Mouse (Mus musculus): ENCODE measurements around the gene Plxna3. TPM values are rescaled to one million over a fixed set of nuclear protein-coding genes. Genes with fewer than 3 reads are reported as not detected.
A peak's percentile ranks its signal among the peaks of the same experiment; 100 is the strongest.
"Not testable (repeated sequence)": the region's sequence is repeated elsewhere in the genome, so short reads cannot be mapped to it uniquely, and the experiment has no call there.

The Plxna3 gene
- polyA plus RNA-seq, 1 experiment from 2014 or later = 87.4 TPM

GRCm38 (mm10) chrX:74299721-74300120 lies 29.1 kb upstream of the Plxna3 start:
- no peak for ATAC-seq
- Histone ChIP-seq H3K27me3 (replicated peaks; ENCODE audit: control insufficient read depth, insufficient read depth, low read length) (no peaks in the 10 kb centered on the region), H3K36me3 (ENCODE audit: control insufficient read depth, insufficient read depth) (peaks cover 3% of the 10 kb centered on the region; the same call in 1 of the 2 replicates), H3K4me1 (replicated peaks; ENCODE audit: control insufficient read depth, insufficient read depth, low read length) (peaks cover 12% of the 10 kb centered on the region), H3K4me3 (replicated peaks; ENCODE audit: low read length) (no peak overlapping the region), H3K27ac (ENCODE audit: low read length) (no peak overlapping the region), H3K4me2 (ENCODE audit: low read length) (no peak overlapping the region), H3K9me3 (ENCODE audit: control insufficient read depth, low read length) (no peaks in the 10 kb centered on the region), H3K9ac (replicated peaks; ENCODE audit: low read depth, low read length) (no peak overlapping the region)
- 86% methylated on average over 3 of the region's 3 CpGs for WGBS

- 18% methylated on average over 41 of the region's 41 CpGs for WGBS
- H3K36me3 ChIP-seq (ENCODE audit: control insufficient read depth, insufficient read depth) = peaks cover 6% of the 10 kb centered on the region; the same call in 1 of the 2 replicates
- H3K9ac ChIP-seq (replicated peaks; ENCODE audit: low read depth, low read length) = peak within 1 kb of the TSS; percentile 76
- peak; percentile 84 for ATAC-seq
- peaks cover 11% of the 10 kb centered on the region for H3K4me1 ChIP-seq (replicated peaks; ENCODE audit: control insufficient read depth, insufficient read depth, low read length)
- peak within 1 kb of the TSS; percentile 67 for H3K4me3 ChIP-seq (replicated peaks; ENCODE audit: low read length)
- peak within 1 kb of the TSS; percentile 96 for H3K27ac ChIP-seq (ENCODE audit: low read length)
- H3K27me3 ChIP-seq (replicated peaks; ENCODE audit: control insufficient read depth, insufficient read depth, low read length) = no peaks in the 10 kb centered on the region
- peak within 1 kb of the TSS; percentile 70 for H3K4me2 ChIP-seq (ENCODE audit: low read length)
- H3K9me3 ChIP-seq (ENCODE audit: control insufficient read depth, low read length) = no peaks in the 10 kb centered on the region
Observed at GRCm38 (mm10) chrX:74304867-74305700, 23.8 kb upstream of the Plxna3 start, which contains the start of gene Gdi1. Gene Gdi1, plus strand, starts transcription at chrX:74304998.

GRCm38 (mm10) chrX:74312540-74313464 lies 16.1 kb upstream of the Plxna3 start, which contains the start of gene Fam50a:
Gene Fam50a, plus strand, starts transcription at chrX:74313033.
- peak; percentile 97 for ATAC-seq

GRCm38 (mm10) chrX:74329215-74329671 lies 377 bp downstream of the Plxna3 start:
- Histone ChIP-seq H3K4me1 (replicated peaks; ENCODE audit: control insufficient read depth, insufficient read depth, low read length) (peaks cover 35% of the 10 kb centered on the region), H3K9me3 (ENCODE audit: control insufficient read depth, low read length) (no peaks in the 10 kb centered on the region), H3K36me3 (ENCODE audit: control insufficient read depth, insufficient read depth) (no peaks in the 10 kb centered on the region), H3K9ac (replicated peaks; ENCODE audit: low read depth, low read length) (peak overlapping the region; percentile 72), H3K27me3 (replicated peaks; ENCODE audit: control insufficient read depth, insufficient read depth, low read length) (no peaks in the 10 kb centered on the region), H3K27ac (ENCODE audit: low read length) (peak overlapping the region; percentile 92), H3K4me2 (ENCODE audit: low read length) (peak overlapping the region; percentile 71), H3K4me3 (replicated peaks; ENCODE audit: low read length) (peak overlapping the region; percentile 48)
- ATAC-seq = peak; percentile 60
- WGBS = 25% methylated on average over 10 of the region's 10 CpGs

More at GRCm38 (mm10) chrX:74312540-74313464, 16.1 kb upstream of the Plxna3 start, which contains the start of gene Fam50a:
- Histone ChIP-seq H3K27ac (ENCODE audit: low read length) (peak within 1 kb of the TSS; percentile 88), H3K4me2 (ENCODE audit: low read length) (peak within 1 kb of the TSS; percentile 70), H3K27me3 (replicated peaks; ENCODE audit: control insufficient read depth, insufficient read depth, low read length) (no peaks in the 10 kb centered on the region), H3K4me1 (replicated peaks; ENCODE audit: control insufficient read depth, insufficient read depth, low read length) (peaks cover 5% of the 10 kb centered on the region), H3K9ac (replicated peaks; ENCODE audit: low read depth, low read length) (peak within 1 kb of the TSS; percentile 68), H3K4me3 (replicated peaks; ENCODE audit: low read length) (peak within 1 kb of the TSS; percentile 69), H3K9me3 (ENCODE audit: control insufficient read depth, low read length) (no peaks in the 10 kb centered on the region), H3K36me3 (ENCODE audit: control insufficient read depth, insufficient read depth) (peaks cover 2% of the 10 kb centered on the region; the same call in 1 of the 2 replicates)
- 20% methylated on average over 50 of the region's 59 CpGs for WGBS

- H3K9ac ChIP-seq (replicated peaks; ENCODE audit: low read depth, low read length) = peak overlapping the region; percentile 72
- ATAC-seq = no peak
- H3K4me1 ChIP-seq (replicated peaks; ENCODE audit: control insufficient read depth, insufficient read depth, low read length) = peaks cover 35% of the 10 kb centered on the region
- peak overlapping the region; percentile 92 for H3K27ac ChIP-seq (ENCODE audit: low read length)
- WGBS = 21% methylated on average over 2 of the region's 2 CpGs
- H3K9me3 ChIP-seq (ENCODE audit: control insufficient read depth, low read length) = no peaks in the 10 kb centered on the region
- no peaks in the 10 kb centered on the region for H3K36me3 ChIP-seq (ENCODE audit: control insufficient read depth, insufficient read depth)
- H3K4me2 ChIP-seq (ENCODE audit: low read length) = peak overlapping the region; percentile 71
- peak overlapping the region; percentile 48 for H3K4me3 ChIP-seq (replicated peaks; ENCODE audit: low read length)
- no peaks in the 10 kb centered on the region for H3K27me3 ChIP-seq (replicated peaks; ENCODE audit: control insufficient read depth, insufficient read depth, low read length)
Observed at GRCm38 (mm10) chrX:74330166-74330930, 1.5 kb downstream of the Plxna3 start.

- Histone ChIP-seq H3K9me3 (ENCODE audit: control insufficient read depth, low read length) (no peaks in the 10 kb centered on the region), H3K9ac (replicated peaks; ENCODE audit: low read depth, low read length) (peak overlapping the region; percentile 57), H3K4me1 (replicated peaks; ENCODE audit: control insufficient read depth, insufficient read depth, low read length) (peaks cover 4% of the 10 kb centered on the region; the same call in 1 of the 2 replicates), H3K27me3 (replicated peaks; ENCODE audit: control insufficient read depth, insufficient read depth, low read length) (no peaks in the 10 kb centered on the region), H3K27ac (ENCODE audit: low read length) (peak overlapping the region; percentile 31; the same call in 1 of the 2 replicates), H3K4me3 (replicated peaks; ENCODE audit: low read length) (peak overlapping the region; percentile 49), H3K4me2 (ENCODE audit: low read length) (peak overlapping the region; percentile 64), H3K36me3 (ENCODE audit: control insufficient read depth, insufficient read depth) (no peaks in the 10 kb centered on the region)
- ATAC-seq = peak; percentile 58
- 24% methylated on average over 13 of the region's 13 CpGs for WGBS
Observed at GRCm38 (mm10) chrX:74352645-74353466, 24.0 kb downstream of the Plxna3 start.

GRCm38 (mm10) chrX:74353467-74353770 lies 24.6 kb downstream of the Plxna3 start, which contains the start of gene Lage3:
Gene Lage3, minus strand, starts transcription at chrX:74353618.
- Histone ChIP-seq H3K27ac (ENCODE audit: low read length) (peak within 1 kb of the TSS; percentile 31; the same call in 1 of the 2 replicates), H3K4me2 (ENCODE audit: low read length) (peak within 1 kb of the TSS; percentile 64), H3K9me3 (ENCODE audit: control insufficient read depth, low read length) (no peaks in the 10 kb centered on the region), H3K4me1 (replicated peaks; ENCODE audit: control insufficient read depth, insufficient read depth, low read length) (peaks cover 4% of the 10 kb centered on the region; the same call in 1 of the 2 replicates), H3K4me3 (replicated peaks; ENCODE audit: low read length) (peak within 1 kb of the TSS; percentile 49), H3K9ac (replicated peaks; ENCODE audit: low read depth, low read length) (peak within 1 kb of the TSS; percentile 57), H3K27me3 (replicated peaks; ENCODE audit: control insufficient read depth, insufficient read depth, low read length) (no peaks in the 10 kb centered on the region), H3K36me3 (ENCODE audit: control insufficient read depth, insufficient read depth) (no peaks in the 10 kb centered on the region)
- 18% methylated on average over 8 of the region's 22 CpGs for WGBS
- ATAC-seq = peak; percentile 92

- not testable (repeated sequence) for ATAC-seq; H3K9me3 ChIP-seq (ENCODE audit: control insufficient read depth, low read length); H3K4me2 ChIP-seq (ENCODE audit: low read length); H3K27ac ChIP-seq (ENCODE audit: low read length); H3K36me3 ChIP-seq (ENCODE audit: control insufficient read depth, insufficient read depth); H3K4me1 ChIP-seq (replicated peaks; ENCODE audit: control insufficient read depth, insufficient read depth, low read length); H3K4me3 ChIP-seq (replicated peaks; ENCODE audit: low read length); H3K9ac ChIP-seq (replicated peaks; ENCODE audit: low read depth, low read length); H3K27me3 ChIP-seq (replicated peaks; ENCODE audit: control insufficient read depth, insufficient read depth, low read length)
- WGBS = 90% methylated on average over 2 of the region's 3 CpGs
Observed at GRCm38 (mm10) chrX:74357069-74357468, 28.2 kb downstream of the Plxna3 start.

Measured in forebrain, embryonic 16.5 days (tissue).